Mouse (Mus musculus): ENCODE data around the gene Igf1r.

DNA sequence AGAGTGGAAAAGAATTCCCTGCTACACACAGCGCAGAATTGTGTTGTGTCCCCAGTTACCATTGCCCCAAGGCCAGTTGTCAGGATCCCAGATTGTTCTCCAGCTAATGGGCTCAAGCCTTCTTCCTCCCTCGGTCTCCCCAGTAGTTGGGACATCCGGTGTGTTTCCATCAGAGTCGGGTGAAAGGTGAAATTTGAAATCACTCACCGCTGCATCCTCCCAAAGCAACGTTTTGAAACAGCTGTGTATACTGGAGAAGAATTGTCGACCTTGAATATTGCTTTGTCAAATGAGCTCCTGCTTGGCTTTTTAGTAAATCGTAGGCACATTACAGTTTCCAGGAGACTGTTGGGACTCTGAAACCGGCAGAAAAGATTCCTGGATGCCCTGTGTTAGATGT, 322.3 kb downstream of the Igf1r start:
- TF ChIP-seq CTCF (IDR thresholded peaks at IDR 0.05; ENCODE audit: low read depth, low read length): no peak
- TF ChIP-seq POLR2AphosphoS5 (IDR thresholded peaks at IDR 0.05; ENCODE audit: insufficient replicate concordance, low read depth, low read length): no peak
- TF ChIP-seq GATA1 (IDR thresholded peaks at IDR 0.05; ENCODE audit: borderline replicate concordance, low read length): no peak
- no peak for TF ChIP-seq TAL1 (conservative IDR thresholded peaks at IDR 0.05; ENCODE audit: low read depth, low read length)
- no peak for TF ChIP-seq GATA2 (IDR thresholded peaks at IDR 0.05; ENCODE audit: borderline replicate concordance, low read depth, low read length)
